ENCODE assay signal across 8 mouse cellular contexts in the genomic region with DNA sequence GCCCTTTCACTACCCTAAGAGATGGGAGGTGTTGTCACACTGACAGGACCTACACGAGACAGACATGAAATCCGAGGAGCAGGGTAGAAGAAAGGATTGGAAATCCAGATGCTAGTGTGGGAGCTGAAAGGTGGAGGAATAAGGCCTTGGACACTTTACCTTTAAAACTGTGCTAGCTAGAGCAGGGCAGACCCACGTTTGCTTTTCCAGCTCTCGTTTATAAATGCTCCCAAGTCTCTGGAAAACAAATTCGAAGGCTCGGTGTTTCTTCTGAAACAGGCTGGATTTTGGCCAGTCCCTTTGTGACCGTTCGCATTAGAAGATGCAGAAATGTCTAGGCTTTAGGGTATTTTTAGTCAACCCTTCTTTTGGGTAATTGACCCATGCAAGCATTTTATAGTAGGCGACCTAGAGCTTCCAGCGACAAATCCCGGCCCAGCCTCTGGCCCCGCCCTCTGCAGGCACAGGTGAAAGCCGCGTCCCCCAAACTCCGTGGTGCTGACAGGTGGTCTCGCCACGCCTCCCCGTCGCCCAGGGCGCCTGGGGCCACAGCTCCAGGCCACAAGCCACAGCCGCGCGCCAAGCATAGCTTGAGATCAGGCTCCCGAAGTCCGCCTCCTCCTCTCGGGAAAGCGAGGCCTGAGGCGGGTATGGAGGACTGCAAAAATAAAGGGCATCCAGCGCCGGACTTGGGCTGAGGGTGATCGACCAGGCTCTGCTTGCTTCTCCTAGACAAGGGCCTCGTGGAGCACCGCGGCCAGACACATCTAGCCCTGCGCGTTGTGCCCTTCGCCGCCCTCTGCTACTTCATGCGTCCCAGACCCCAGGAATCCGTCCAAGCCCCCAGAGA. TPM values are rescaled to one million over a fixed set of nuclear protein-coding genes. Genes with fewer than 3 reads are reported as not detected.
DNase-seq lines count a peak whose midpoint lies in the region; ATAC-seq and TF ChIP-seq lines count a peak whose summit lies in the region.

No protein-coding gene starts in this region.

- H3K79me2 ChIP-seq in C2C12 (ENCODE audit: control insufficient read depth, insufficient read depth): peaks cover 39% of the 10 kb centered on the region

- ATAC-seq in intestine, postnatal 0 days: peak; percentile 4; the same call in 1 of the 2 replicates
- ATAC-seq in liver, postnatal 0 days: peak; percentile 32
- ATAC-seq in stomach, postnatal 0 days (ENCODE audit: low FRiP score, low TSS enrichment): peak; percentile 0; the same call in 1 of the 2 replicates

- H3K4me3 ChIP-seq in C2C12 (ENCODE audit: insufficient read depth, poor library complexity, severe bottlenecking): peak overlapping the region; percentile 66
- H3K4me3 ChIP-seq in intestine, postnatal 0 days (ENCODE audit: low read depth, low read length): peak overlapping the region; percentile 64
- H3K4me3 ChIP-seq in liver, postnatal 0 days (ENCODE audit: low read depth, low read length): peak overlapping the region; percentile 51
- H3K4me3 ChIP-seq in stomach, postnatal 0 days (ENCODE audit: low read depth, low read length): peak overlapping the region; percentile 67

- H3ac ChIP-seq in C2C12 (ENCODE audit: control insufficient read depth, insufficient read length, low read depth): peak overlapping the region; percentile 74

- TF ChIP-seq CTCF in C2C12 (IDR thresholded peaks at IDR 0.05; ENCODE audit: control insufficient read depth, insufficient read depth, insufficient read length): no peak
- TF ChIP-seq CTCF in intestine, postnatal 0 days (IDR thresholded peaks at IDR 0.05; ENCODE audit: low read depth): no peak
- no peak for TF ChIP-seq CTCF in liver, postnatal 0 days (IDR thresholded peaks at IDR 0.05; ENCODE audit: low read depth)
- no peak for TF ChIP-seq CTCF in stomach, postnatal 0 days (IDR thresholded peaks at IDR 0.05; ENCODE audit: low read depth)

- 13% methylated on average over 39 of the region's 40 CpGs for WGBS in intestine, postnatal 0 days
- 8% methylated on average over 40 of the region's 40 CpGs for WGBS in liver, postnatal 0 days (ENCODE audit: insufficient replicate concordance)
- 10% methylated on average over 40 of the region's 40 CpGs for WGBS in stomach, postnatal 0 days

- intact Hi-C loops in gastrocnemius, postnatal 14 days (cut with DNase I; ENCODE audit: low total_unique reads): loop anchor here (2.0 to 5.0 kb wide), 2 partner anchors 120 to 205 kb away; no protein-coding TSS in a partner anchor

- no peaks in the 10 kb centered on the region for H3K27me3 ChIP-seq in C2C12 (ENCODE audit: control insufficient read depth, insufficient read depth, insufficient read length)
- H3K27me3 ChIP-seq in intestine, postnatal 0 days (replicated peaks; ENCODE audit: control insufficient read depth, insufficient read depth, low read length): peaks cover 4% of the 10 kb centered on the region; the same call in 1 of the 2 replicates
- peaks cover 47% of the 10 kb centered on the region for H3K27me3 ChIP-seq in liver, postnatal 0 days (ENCODE audit: insufficient read depth, low read length)
- H3K27me3 ChIP-seq in stomach, postnatal 0 days (ENCODE audit: control insufficient read depth, insufficient read depth, low read length): no peaks in the 10 kb centered on the region

- peaks cover 26% of the 10 kb centered on the region for H3K79me3 ChIP-seq in C2C12 (ENCODE audit: low read depth)

- peak; percentile 44 for DNase-seq in 3T3-L1 (ENCODE audit: low read depth, low spot score)
- DNase-seq in cerebellum, postnatal 36 days: peak; percentile 37 to 41
- DNase-seq in gastrocnemius, postnatal 14 days: peak; percentile 65
- peak; percentile 47 for DNase-seq in liver, postnatal 0 days
- DNase-seq in stomach, postnatal 0 days (ENCODE audit: low spot score): no peak
- no peak for DNase-seq in adrenal gland, postnatal 10 days

- H3K9ac ChIP-seq in intestine, postnatal 0 days (ENCODE audit: low read depth, low read length): peak overlapping the region; percentile 38
- H3K9ac ChIP-seq in liver, postnatal 0 days (replicated peaks): peak overlapping the region; percentile 52
- H3K9ac ChIP-seq in stomach, postnatal 0 days (ENCODE audit: low read length): peak overlapping the region; percentile 82

- no peaks in the 10 kb centered on the region for H3K9me3 ChIP-seq in intestine, postnatal 0 days (ENCODE audit: control insufficient read depth)
- H3K9me3 ChIP-seq in liver, postnatal 0 days (ENCODE audit: low read length): no peaks in the 10 kb centered on the region
- no peaks in the 10 kb centered on the region for H3K9me3 ChIP-seq in stomach, postnatal 0 days (ENCODE audit: control insufficient read depth, low read length)

- H3K4me2 ChIP-seq in intestine, postnatal 0 days (replicated peaks; ENCODE audit: low read depth): peak overlapping the region; percentile 98
- H3K4me2 ChIP-seq in liver, postnatal 0 days (ENCODE audit: low read depth, low read length): peak overlapping the region; percentile 85
- peak overlapping the region; percentile 97 for H3K4me2 ChIP-seq in stomach, postnatal 0 days (replicated peaks; ENCODE audit: low read depth)

- H3K4me1 ChIP-seq in intestine, postnatal 0 days (replicated peaks; ENCODE audit: control insufficient read depth, insufficient read depth, low read length): no peaks in the 10 kb centered on the region
- H3K4me1 ChIP-seq in liver, postnatal 0 days (ENCODE audit: insufficient read depth): peaks cover 4% of the 10 kb centered on the region; the same call in 1 of the 2 replicates
- 0 out of 2 replicates have a peak, but pooled peaks cover 3% of the 10 kb centered on the region for H3K4me1 ChIP-seq in stomach, postnatal 0 days (replicated peaks; ENCODE audit: control insufficient read depth, insufficient read depth)

- H3K36me3 ChIP-seq in C2C12 (ENCODE audit: control insufficient read depth, insufficient read depth): peaks cover 2% of the 10 kb centered on the region
- H3K36me3 ChIP-seq in intestine, postnatal 0 days (ENCODE audit: control insufficient read depth, insufficient read depth): no peaks in the 10 kb centered on the region
- H3K36me3 ChIP-seq in liver, postnatal 0 days (replicated peaks; ENCODE audit: insufficient read depth, low read length): no peaks in the 10 kb centered on the region
- H3K36me3 ChIP-seq in stomach, postnatal 0 days (ENCODE audit: control insufficient read depth, insufficient read depth, low read length): no peaks in the 10 kb centered on the region

- H3K27ac ChIP-seq in intestine, postnatal 0 days (ENCODE audit: low read depth, low read length): peak overlapping the region; percentile 15; the same call in 1 of the 2 replicates
- H3K27ac ChIP-seq in liver, postnatal 0 days (ENCODE audit: low read depth): peak overlapping the region; percentile 79
- H3K27ac ChIP-seq in stomach, postnatal 0 days (replicated peaks): peak overlapping the region; percentile 88

- no peak for TF ChIP-seq EP300 in liver, postnatal 0 days (IDR thresholded peaks at IDR 0.05; ENCODE audit: low read depth)
- no peak for TF ChIP-seq EP300 in stomach, postnatal 0 days (optimal IDR thresholded peaks at IDR 0.05)

TF ChIP-seq in C2C12, 6 proteins besides CTCF, POLR2A, EP300 and RAD21:
- TF ChIP-seq CEBPB (IDR thresholded peaks at IDR 0.05; ENCODE audit: low read depth) (no peak), USF1 (IDR thresholded peaks at IDR 0.05; ENCODE audit: low read depth) (no peak), MYOD1 (IDR thresholded peaks at IDR 0.05; ENCODE audit: control insufficient read depth, insufficient read length, low read depth) (peak; percentile 38), MAX (IDR thresholded peaks at IDR 0.05) (peak; percentile 40)

RNA-seq across cellular contexts. Expression of gene Samd4, which starts 0.8 kb away (rescaled TPM):
- 9.9 TPM for polyA plus RNA-seq in C2C12 (2012; fragmentation: generic; extraction: Trizol)
- total RNA-seq in gastrocnemius, postnatal 14 days (2021): 10 to 100 TPM; 29.2 to 42.4 TPM
- polyA plus RNA-seq in intestine, postnatal 0 days (2015; fragmentation: Nextera tagmentation; extraction: Ambion mirVana): 3.1 TPM in 2 replicates
- polyA plus RNA-seq in liver, postnatal 0 days (2015; fragmentation: Nextera tagmentation; extraction: Ambion mirVana): 0.34 and 0.45 TPM in 2 replicates
- polyA plus RNA-seq in stomach, postnatal 0 days (2015; fragmentation: Nextera tagmentation; extraction: Ambion mirVana): 3.4 and 4.1 TPM in 2 replicates
- total RNA-seq in adrenal gland, postnatal 10 days (2021): 10 to 100 TPM; 14.3 to 18.6 TPM

RNA-seq across cellular contexts. Expression of gene Cgrrf1, which starts 49.9 kb away (rescaled TPM):
- 28.7 TPM for polyA plus RNA-seq in C2C12 (2012; fragmentation: generic; extraction: Trizol)
- 10 to 100 TPM; 38.2 to 39.0 TPM for total RNA-seq in gastrocnemius, postnatal 14 days (2021)
- polyA plus RNA-seq in intestine, postnatal 0 days (2015; fragmentation: Nextera tagmentation; extraction: Ambion mirVana): 31.0 and 35.3 TPM in 2 replicates
- polyA plus RNA-seq in liver, postnatal 0 days (2015; fragmentation: Nextera tagmentation; extraction: Ambion mirVana): 34.8 and 35.2 TPM in 2 replicates
- 28.6 and 28.7 TPM in 2 replicates for polyA plus RNA-seq in stomach, postnatal 0 days (2015; fragmentation: Nextera tagmentation; extraction: Ambion mirVana)
- 10 to 100 TPM; 38.0 to 41.8 TPM for total RNA-seq in adrenal gland, postnatal 10 days (2021)

RNA-seq across cellular contexts. Expression of gene Gmfb, which starts 59.8 kb away (rescaled TPM):
- 19.4 TPM for polyA plus RNA-seq in C2C12 (2012; fragmentation: generic; extraction: Trizol)
- total RNA-seq in gastrocnemius, postnatal 14 days (2021): 10 to 100 TPM; 24.7 to 27.9 TPM
- polyA plus RNA-seq in intestine, postnatal 0 days (2015; fragmentation: Nextera tagmentation; extraction: Ambion mirVana): 53.9 and 57.2 TPM in 2 replicates
- 30.0 and 30.3 TPM in 2 replicates for polyA plus RNA-seq in liver, postnatal 0 days (2015; fragmentation: Nextera tagmentation; extraction: Ambion mirVana)
- polyA plus RNA-seq in stomach, postnatal 0 days (2015; fragmentation: Nextera tagmentation; extraction: Ambion mirVana): 38.4 and 40.4 TPM in 2 replicates
- total RNA-seq in adrenal gland, postnatal 10 days (2021): 10 to 100 TPM; 85.6 to 87.4 TPM

Comparison
In these comparisons a context has a peak if more than half of its experiments do, and no peak if none do; other contexts are left out.
1. DNase-seq: peak in 3T3-L1 (single experiment), cerebellum, postnatal 36 days (2 of 2), gastrocnemius, postnatal 14 days (single experiment) and liver, postnatal 0 days (single experiment); none in stomach, postnatal 0 days (single experiment) and adrenal gland, postnatal 10 days (single experiment).
2. H3K27ac ChIP-seq: peak in every context shown above with its lines; median percentile 88 in stomach, postnatal 0 days; 79 in liver, postnatal 0 days; 15 in intestine, postnatal 0 days.
3. Peak in every context shown above with its lines, with median percentiles within 50 percentile points of each other: H3K4me3 ChIP-seq, ATAC-seq, H3K4me2 ChIP-seq and H3K9ac ChIP-seq.